Mouse (Mus musculus): ENCODE data around the gene Prelid3b. TPM values are rescaled to one million over a fixed set of nuclear protein-coding genes. Genes with fewer than 3 reads are reported as not detected.

Prelid3b gene
- total RNA-seq (2017) = 103 and 110 TPM in 2 replicates

GRCm38 (mm10) chr2:174472818-174473549, at the start of gene Prelid3b:
Gene Prelid3b (minus strand): TSS chr2:174473081.
- peak; percentile 91 for ATAC-seq (replicated peaks in 1 of 2; ENCODE audit: insufficient read depth in 1 of 2, low FRiP score in 2 of 2, low TSS enrichment in 1 of 2, low read depth in 1 of 2, poor library complexity in 2 of 2, severe bottlenecking in 2 of 2)

GRCm38 (mm10) chr2:174522134-174522533, 49.3 kb upstream of the Prelid3b start:
- ATAC-seq (replicated peaks in 1 of 2; ENCODE audit: insufficient read depth in 1 of 2, low FRiP score in 2 of 2, low TSS enrichment in 1 of 2, low read depth in 1 of 2, poor library complexity in 2 of 2, severe bottlenecking in 2 of 2) = no peak

GRCm38 (mm10) chr2:174517141-174518079, 44.5 kb upstream of the Prelid3b start:
- peak; percentile 32 to 39; a peak in 3 of 4 replicates for ATAC-seq (replicated peaks in 1 of 2; ENCODE audit: insufficient read depth in 1 of 2, low FRiP score in 2 of 2, low TSS enrichment in 1 of 2, low read depth in 1 of 2, poor library complexity in 2 of 2, severe bottlenecking in 2 of 2)

GRCm38 (mm10) chr2:174514887-174515286, 42.0 kb upstream of the Prelid3b start:
- no peak for ATAC-seq (replicated peaks in 1 of 2; ENCODE audit: insufficient read depth in 1 of 2, low FRiP score in 2 of 2, low TSS enrichment in 1 of 2, low read depth in 1 of 2, poor library complexity in 2 of 2, severe bottlenecking in 2 of 2)

- ATAC-seq (replicated peaks in 1 of 2; ENCODE audit: insufficient read depth in 1 of 2, low FRiP score in 2 of 2, low TSS enrichment in 1 of 2, low read depth in 1 of 2, poor library complexity in 2 of 2, severe bottlenecking in 2 of 2) = no peak
Observed at GRCm38 (mm10) chr2:174513827-174514226, 40.9 kb upstream of the Prelid3b start.

GRCm38 (mm10) chr2:174509825-174510224, 36.9 kb upstream of the Prelid3b start:
- peak; percentile 42 to 53; a peak in 2 of 4 replicates for ATAC-seq (replicated peaks in 1 of 2; ENCODE audit: insufficient read depth in 1 of 2, low FRiP score in 2 of 2, low TSS enrichment in 1 of 2, low read depth in 1 of 2, poor library complexity in 2 of 2, severe bottlenecking in 2 of 2)

- ATAC-seq (replicated peaks in 1 of 2; ENCODE audit: insufficient read depth in 1 of 2, low FRiP score in 2 of 2, low TSS enrichment in 1 of 2, low read depth in 1 of 2, poor library complexity in 2 of 2, severe bottlenecking in 2 of 2) = no peak
Observed at GRCm38 (mm10) chr2:174507998-174508397, 35.1 kb upstream of the Prelid3b start.

GRCm38 (mm10) chr2:174502831-174503460, 30.1 kb upstream of the Prelid3b start:
- no peak for ATAC-seq (replicated peaks in 1 of 2; ENCODE audit: insufficient read depth in 1 of 2, low FRiP score in 2 of 2, low TSS enrichment in 1 of 2, low read depth in 1 of 2, poor library complexity in 2 of 2, severe bottlenecking in 2 of 2)

GRCm38 (mm10) chr2:174502321-174502720, 29.4 kb upstream of the Prelid3b start:
- ATAC-seq (replicated peaks in 1 of 2; ENCODE audit: insufficient read depth in 1 of 2, low FRiP score in 2 of 2, low TSS enrichment in 1 of 2, low read depth in 1 of 2, poor library complexity in 2 of 2, severe bottlenecking in 2 of 2) = no peak

- ATAC-seq (replicated peaks in 1 of 2; ENCODE audit: insufficient read depth in 1 of 2, low FRiP score in 2 of 2, low TSS enrichment in 1 of 2, low read depth in 1 of 2, poor library complexity in 2 of 2, severe bottlenecking in 2 of 2) = no peak
Observed at GRCm38 (mm10) chr2:174501517-174501916, 28.6 kb upstream of the Prelid3b start.

- ATAC-seq (replicated peaks in 1 of 2; ENCODE audit: insufficient read depth in 1 of 2, low FRiP score in 2 of 2, low TSS enrichment in 1 of 2, low read depth in 1 of 2, poor library complexity in 2 of 2, severe bottlenecking in 2 of 2) = no peak
Observed at GRCm38 (mm10) chr2:174500814-174501503, 28.1 kb upstream of the Prelid3b start.

- ATAC-seq (replicated peaks in 1 of 2; ENCODE audit: insufficient read depth in 1 of 2, low FRiP score in 2 of 2, low TSS enrichment in 1 of 2, low read depth in 1 of 2, poor library complexity in 2 of 2, severe bottlenecking in 2 of 2) = peak; percentile 66 to 71
Observed at GRCm38 (mm10) chr2:174492858-174493257, 20.0 kb upstream of the Prelid3b start.

- ATAC-seq (replicated peaks in 1 of 2; ENCODE audit: insufficient read depth in 1 of 2, low FRiP score in 2 of 2, low TSS enrichment in 1 of 2, low read depth in 1 of 2, poor library complexity in 2 of 2, severe bottlenecking in 2 of 2) = no peak
Observed at GRCm38 (mm10) chr2:174487005-174487404, 14.1 kb upstream of the Prelid3b start.

- ATAC-seq (replicated peaks in 1 of 2; ENCODE audit: insufficient read depth in 1 of 2, low FRiP score in 2 of 2, low TSS enrichment in 1 of 2, low read depth in 1 of 2, poor library complexity in 2 of 2, severe bottlenecking in 2 of 2) = no peak
Observed at GRCm38 (mm10) chr2:174478746-174479145, 5.9 kb upstream of the Prelid3b start.

GRCm38 (mm10) chr2:174477543-174478319, 4.8 kb upstream of the Prelid3b start:
- no peak for ATAC-seq (replicated peaks in 1 of 2; ENCODE audit: insufficient read depth in 1 of 2, low FRiP score in 2 of 2, low TSS enrichment in 1 of 2, low read depth in 1 of 2, poor library complexity in 2 of 2, severe bottlenecking in 2 of 2)

GRCm38 (mm10) chr2:174473550-174473927, 658 bp upstream of the Prelid3b start:
- no peak; a peak in 1 of 4 replicates for ATAC-seq (replicated peaks in 1 of 2; ENCODE audit: insufficient read depth in 1 of 2, low FRiP score in 2 of 2, low TSS enrichment in 1 of 2, low read depth in 1 of 2, poor library complexity in 2 of 2, severe bottlenecking in 2 of 2)
